Mouse (Mus musculus) midbrain, embryonic 14.5 days (tissue): ENCODE measurements around the gene Pcdh8. TPM values are rescaled to one million over a fixed set of nuclear protein-coding genes. Genes with fewer than 3 reads are reported as not detected.

ENCODE experiments used
- ATAC-seq: fragments of 200-750 bp; cut with Nextera tagmentation; 2 replicates; pipeline ENCODE4 v1.8.0; 2017; ENCODE audit warnings: moderate number of reproducible peaks, moderate library complexity; ENCODE audit not compliant: low FRiP score, low TSS enrichment
- DNase-seq: peaks from one replicate; pipeline ENCODE4 v3.0.0-alpha.2; 2015
- H3K27ac ChIP-seq: fragments of 300-500 bp; sonication (generic); replicated peaks from 2 replicates; pipeline ENCODE4 v1.5.1; 2014; ENCODE audit warnings: mild to moderate bottlenecking, low read depth, low read length, moderate library complexity
- H3K27me3 ChIP-seq: fragments of 300-500 bp; sonication (generic); 2 replicates; pipeline ENCODE4 v1.6.1; 2014; ENCODE audit warnings: low read length, control low read depth, mixed read lengths; ENCODE audit not compliant: control insufficient read depth, insufficient read depth
- H3K36me3 ChIP-seq: fragments of 300-500 bp; sonication (generic); 2 replicates; pipeline ENCODE4 v1.6.1; 2014; ENCODE audit warnings: low read length, control low read depth; ENCODE audit not compliant: control insufficient read depth, insufficient read depth
- H3K4me1 ChIP-seq: fragments of 300-500 bp; sonication (generic); 2 replicates; pipeline ENCODE4 v1.6.1; 2014; ENCODE audit warnings: mild to moderate bottlenecking, antibody characterized with exemption, low read length, control low read depth; ENCODE audit not compliant: control insufficient read depth, insufficient read depth
- H3K4me2 ChIP-seq: fragments of 300-500 bp; sonication (generic); 2 replicates; pipeline ENCODE4 v1.6.1; 2014; ENCODE audit warnings: mild to moderate bottlenecking, low read length, moderate library complexity
- H3K4me3 ChIP-seq: fragments of 300-500 bp; sonication (generic); replicated peaks from 2 replicates; pipeline ENCODE4 v1.5.1; 2014; ENCODE audit warnings: low read depth, low read length
- H3K9ac ChIP-seq: fragments of 300-500 bp; sonication (generic); replicated peaks from 2 replicates; pipeline ENCODE4 v1.6.1; 2014; ENCODE audit warnings: mild to moderate bottlenecking, low read length, moderate library complexity
- H3K9me3 ChIP-seq: fragments of 300-500 bp; sonication (generic); 2 replicates; pipeline ENCODE4 v1.6.1; 2016; ENCODE audit warnings: low read length, control low read depth, mixed read lengths; ENCODE audit not compliant: control insufficient read depth
- whole genome bisulfite sequencing: fragments of 180-500 bp; shearing (Covaris S2); extraction: QIAGEN DNeasy Blood & Tissue Kit; methylation state at CpG from one replicate; pipeline ENCODE4 v1.1.7; 2014; 5-methylcytosine and 5-hydroxymethylcytosine counted together
- polyA plus RNA-seq: library from polyadenylated mRNA; unstranded; fragments of >200 nt; fragmentation: Nextera tagmentation; extraction: Ambion mirVana; gene quantifications from 2 replicates; pipeline ENCODE4 v1.2.1, GENCODE M21; 2014

The Pcdh8 gene
- polyA plus RNA-seq, 1 experiment from 2014 or later: 58.7 TPM

GRCm38 (mm10) chr14:79768076-79768830 lies 2.9 kb downstream of the Pcdh8 start:
- H3K4me2 ChIP-seq: peak overlapping the region; percentile 80
- peak overlapping the region; percentile 88 for H3K27ac ChIP-seq
- under 1% methylated on average over 59 of the region's 59 CpGs for WGBS
- H3K9me3 ChIP-seq: no peaks in the 10 kb centered on the region
- H3K9ac ChIP-seq: peak overlapping the region; percentile 83
- peaks cover 15% of the 10 kb centered on the region for H3K36me3 ChIP-seq
- H3K27me3 ChIP-seq: no peaks in the 10 kb centered on the region; the same call in 1 of the 2 replicates
- ATAC-seq (no peak), DNase-seq (peak; percentile 66)
- peak overlapping the region; percentile 69 for H3K4me3 ChIP-seq
- H3K4me1 ChIP-seq: peaks cover 44% of the 10 kb centered on the region

- H3K9me3 ChIP-seq: no peaks in the 10 kb centered on the region
- no peak for ATAC-seq
- DNase-seq: peak; percentile 41
- peak overlapping the region; percentile 69 for H3K4me3 ChIP-seq
- peak overlapping the region; percentile 88; the same call in 1 of the 2 replicates for H3K27ac ChIP-seq
- H3K9ac ChIP-seq: peak overlapping the region; percentile 83
- no peaks in the 10 kb centered on the region; the same call in 1 of the 2 replicates for H3K27me3 ChIP-seq
- H3K36me3 ChIP-seq: peaks cover 15% of the 10 kb centered on the region
- H3K4me1 ChIP-seq: peaks cover 38% of the 10 kb centered on the region
- WGBS: 4% methylated on average over 11 of the region's 11 CpGs
- peak overlapping the region; percentile 80 for H3K4me2 ChIP-seq
Measured at GRCm38 (mm10) chr14:79767601-79768000, 3.5 kb downstream of the Pcdh8 start.

DNA sequence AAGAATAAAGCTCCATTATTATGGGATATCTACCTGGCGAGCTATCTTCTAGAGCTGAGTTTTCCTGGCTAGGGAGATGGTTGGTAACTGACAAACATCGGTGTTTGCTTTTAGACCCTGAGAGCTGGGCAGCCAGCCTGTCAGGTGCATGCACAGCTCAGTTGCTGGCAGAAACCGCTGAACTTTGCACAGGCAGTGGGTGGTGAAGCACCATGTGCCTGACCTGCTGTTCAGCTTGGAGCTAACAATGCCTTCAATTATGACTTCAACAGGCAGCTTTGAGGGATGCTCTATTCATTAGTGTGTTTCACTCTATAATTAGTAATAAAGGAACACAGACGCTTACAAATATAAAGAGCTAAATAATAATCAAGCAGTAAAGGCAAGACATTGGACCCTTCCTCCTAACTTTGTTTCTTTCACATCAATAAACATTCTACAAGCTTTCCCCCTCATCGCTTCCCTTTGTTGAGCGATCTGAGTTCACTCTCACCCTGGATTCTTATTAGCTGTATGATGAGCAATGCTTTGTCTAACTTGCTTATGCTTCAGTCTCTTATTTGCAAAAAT lies 5.8 kb downstream of the Pcdh8 start:
- Histone ChIP-seq H3K9me3 (no peaks in the 10 kb centered on the region), H3K4me3 (no peak overlapping the region), H3K36me3 (peaks cover 15% of the 10 kb centered on the region), H3K9ac (no peak overlapping the region), H3K4me2 (no peak overlapping the region), H3K4me1 (peaks cover 23% of the 10 kb centered on the region; the same call in 1 of the 2 replicates), H3K27me3 (no peaks in the 10 kb centered on the region; the same call in 1 of the 2 replicates), H3K27ac (no peak overlapping the region)
- no peak for ATAC-seq
- DNase-seq: no peak
- 69% methylated on average over 6 of the region's 6 CpGs for WGBS

- Histone ChIP-seq H3K27me3 (no peaks in the 10 kb centered on the region; the same call in 1 of the 2 replicates), H3K4me2 (no peak overlapping the region), H3K36me3 (no peaks in the 10 kb centered on the region), H3K9ac (no peak overlapping the region), H3K27ac (peak overlapping the region; percentile 37), H3K4me1 (peaks cover 6% of the 10 kb centered on the region; the same call in 1 of the 2 replicates), H3K9me3 (no peaks in the 10 kb centered on the region), H3K4me3 (no peak overlapping the region)
- peak; percentile 34; the same call in 1 of the 2 replicates for ATAC-seq
- WGBS: 34% methylated on average over 13 of the region's 13 CpGs
- peak; percentile 45 for DNase-seq
Measured at GRCm38 (mm10) chr14:79754601-79755222, 16.4 kb downstream of the Pcdh8 start.

GRCm38 (mm10) chr14:79754157-79754556 lies 17.0 kb downstream of the Pcdh8 start:
- ATAC-seq: peak; percentile 43; the same call in 1 of the 2 replicates
- Histone ChIP-seq H3K9me3 (no peaks in the 10 kb centered on the region), H3K9ac (no peak overlapping the region), H3K4me3 (no peak overlapping the region), H3K36me3 (no peaks in the 10 kb centered on the region), H3K4me1 (peaks cover 6% of the 10 kb centered on the region; the same call in 1 of the 2 replicates), H3K4me2 (no peak overlapping the region), H3K27me3 (no peaks in the 10 kb centered on the region; the same call in 1 of the 2 replicates), H3K27ac (peak overlapping the region; percentile 33)
- WGBS: 4% methylated on average over 3 of the region's 3 CpGs
- DNase-seq: peak; percentile 58

- Histone ChIP-seq H3K27ac (no peak overlapping the region), H3K27me3 (no peaks in the 10 kb centered on the region; the same call in 1 of the 2 replicates), H3K4me3 (no peak overlapping the region), H3K4me2 (no peak overlapping the region), H3K4me1 (peaks cover 6% of the 10 kb centered on the region; the same call in 1 of the 2 replicates), H3K36me3 (no peaks in the 10 kb centered on the region), H3K9ac (no peak overlapping the region), H3K9me3 (no peaks in the 10 kb centered on the region)
- ATAC-seq (peak; percentile 46; the same call in 1 of the 2 replicates), DNase-seq (no peak)
- 53% methylated on average over 7 of the region's 7 CpGs for WGBS
Measured at GRCm38 (mm10) chr14:79753733-79754132, 17.4 kb downstream of the Pcdh8 start.

- H3K4me3 ChIP-seq: no peak overlapping the region
- ATAC-seq (no peak), DNase-seq (no peak)
- H3K36me3 ChIP-seq: no peaks in the 10 kb centered on the region
- H3K9me3 ChIP-seq: no peaks in the 10 kb centered on the region
- no peak overlapping the region for H3K4me2 ChIP-seq
- WGBS: 84% methylated on average over 3 of the region's 3 CpGs
- 0 out of 2 replicates have a peak, but pooled peaks cover 6% of the 10 kb centered on the region for H3K4me1 ChIP-seq
- no peak overlapping the region for H3K9ac ChIP-seq
- no peak overlapping the region for H3K27ac ChIP-seq
- H3K27me3 ChIP-seq: no peaks in the 10 kb centered on the region
Measured at GRCm38 (mm10) chr14:79740515-79740914, 30.6 kb downstream of the Pcdh8 start.

DNA sequence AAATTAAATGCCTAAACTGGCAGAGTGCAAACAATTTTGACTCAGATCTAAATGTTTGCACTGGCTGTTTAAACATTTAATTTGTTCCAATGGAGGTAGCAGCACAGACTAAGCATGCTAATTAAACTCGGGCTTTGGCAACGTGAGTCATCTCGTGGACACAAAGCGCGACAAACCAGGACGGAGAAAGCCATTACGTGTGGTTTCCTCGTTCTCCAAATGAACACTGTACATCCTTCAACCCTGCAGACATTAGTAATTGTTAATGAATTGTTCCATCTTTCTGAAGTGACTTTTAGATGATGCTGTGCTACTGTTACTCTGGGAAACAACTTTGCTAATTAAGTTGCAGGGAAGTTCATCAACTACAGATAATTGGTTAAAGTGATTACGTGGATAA lies 32.7 kb downstream of the Pcdh8 start:
- Histone ChIP-seq H3K9ac (no peak overlapping the region), H3K9me3 (no peaks in the 10 kb centered on the region), H3K4me2 (no peak overlapping the region), H3K27me3 (no peaks in the 10 kb centered on the region), H3K4me3 (no peak overlapping the region), H3K27ac (no peak overlapping the region), H3K36me3 (no peaks in the 10 kb centered on the region), H3K4me1 (0 out of 2 replicates have a peak, but pooled peaks cover 6% of the 10 kb centered on the region)
- peak; percentile 47 for DNase-seq
- 76% methylated on average over 9 of the region's 9 CpGs for WGBS
- ATAC-seq: no peak
